Mouse (Mus musculus): Measurements from ENCODE around the gene Zfp108.

GRCm38 (mm10) chr7:24253779-24254615 lies 597 bp upstream of the Zfp108 start:
- TF ChIP-seq POLR2A (IDR thresholded peaks at IDR 0.05; ENCODE audit: borderline replicate concordance, control insufficient read depth, low read depth, low read length) = no peak
- TF ChIP-seq CTCF (IDR thresholded peaks at IDR 0.05; ENCODE audit: control insufficient read depth, insufficient read depth, low read length) = no peak

All from bone marrow, adult 2 months (tissue).